Mouse (Mus musculus): Measurements from ENCODE around the gene Olfr204. TPM values are rescaled to one million over a fixed set of nuclear protein-coding genes. Genes with fewer than 3 reads are reported as not detected.

Gene Olfr204
- polyA plus RNA-seq, 1 experiment from 2014 or later = not detected

Other genes starting within 250 kb of the Olfr204 start
- not detected in 2 replicates for gene Olfr190, start 240.2 kb downstream of the Olfr204 start, polyA plus RNA-seq (2015; fragmentation: Nextera tagmentation; extraction: Ambion mirVana)
- not detected in 2 replicates for gene Olfr191, start 228.4 kb downstream of the Olfr204 start, polyA plus RNA-seq (2015; fragmentation: Nextera tagmentation; extraction: Ambion mirVana)
- not detected in 2 replicates for gene Olfr193, start 206.4 kb downstream of the Olfr204 start, polyA plus RNA-seq (2015; fragmentation: Nextera tagmentation; extraction: Ambion mirVana)
- not detected in 2 replicates for gene Olfr194, start 197.2 kb downstream of the Olfr204 start, polyA plus RNA-seq (2015; fragmentation: Nextera tagmentation; extraction: Ambion mirVana)
- not detected in 2 replicates for gene Olfr195, start 171.2 kb downstream of the Olfr204 start, polyA plus RNA-seq (2015; fragmentation: Nextera tagmentation; extraction: Ambion mirVana)
- gene Olfr196, start 147.8 kb downstream of the Olfr204 start, polyA plus RNA-seq (2015; fragmentation: Nextera tagmentation; extraction: Ambion mirVana) = not detected in 2 replicates
- not detected in 2 replicates for gene Olfr198, start 114.7 kb downstream of the Olfr204 start, polyA plus RNA-seq (2015; fragmentation: Nextera tagmentation; extraction: Ambion mirVana)
- gene Olfr199, start 98.5 kb downstream of the Olfr204 start, polyA plus RNA-seq (2015; fragmentation: Nextera tagmentation; extraction: Ambion mirVana) = not detected in 2 replicates
- gene Olfr201, start 45.6 kb downstream of the Olfr204 start, polyA plus RNA-seq (2015; fragmentation: Nextera tagmentation; extraction: Ambion mirVana) = not detected in 2 replicates
- gene Olfr202, start 31.5 kb downstream of the Olfr204 start, polyA plus RNA-seq (2015; fragmentation: Nextera tagmentation; extraction: Ambion mirVana) = not detected in 2 replicates
- not detected in 2 replicates for gene Olfr203, start 19.4 kb downstream of the Olfr204 start, polyA plus RNA-seq (2015; fragmentation: Nextera tagmentation; extraction: Ambion mirVana)
- gene Olfr205, start 12.9 kb upstream of the Olfr204 start, polyA plus RNA-seq (2015; fragmentation: Nextera tagmentation; extraction: Ambion mirVana) = not detected in 2 replicates
- not detected in 2 replicates for gene Olfr206, start 31.0 kb upstream of the Olfr204 start, polyA plus RNA-seq (2015; fragmentation: Nextera tagmentation; extraction: Ambion mirVana)
- gene Olfr209, start 45.7 kb upstream of the Olfr204 start, polyA plus RNA-seq (2015; fragmentation: Nextera tagmentation; extraction: Ambion mirVana) = not detected in 2 replicates
- not detected in 2 replicates for gene Gabrr3, start 89.1 kb upstream of the Olfr204 start, polyA plus RNA-seq (2015; fragmentation: Nextera tagmentation; extraction: Ambion mirVana)
- gene Riox2, start 153.5 kb upstream of the Olfr204 start, polyA plus RNA-seq (2015; fragmentation: Nextera tagmentation; extraction: Ambion mirVana) = 22.8 and 25.0 TPM in 2 replicates

Data from heart, embryonic 15.5 days (tissue).